Mouse (Mus musculus): ENCODE data around the gene Sox5. TPM values are rescaled to one million over a fixed set of nuclear protein-coding genes. Genes with fewer than 3 reads are reported as not detected.
A peak's percentile ranks its signal among the peaks of the same experiment; 100 is the strongest.

Sox5 gene
- polyA plus RNA-seq, 1 experiment from 2014 or later, result 34.3 TPM

DNA sequence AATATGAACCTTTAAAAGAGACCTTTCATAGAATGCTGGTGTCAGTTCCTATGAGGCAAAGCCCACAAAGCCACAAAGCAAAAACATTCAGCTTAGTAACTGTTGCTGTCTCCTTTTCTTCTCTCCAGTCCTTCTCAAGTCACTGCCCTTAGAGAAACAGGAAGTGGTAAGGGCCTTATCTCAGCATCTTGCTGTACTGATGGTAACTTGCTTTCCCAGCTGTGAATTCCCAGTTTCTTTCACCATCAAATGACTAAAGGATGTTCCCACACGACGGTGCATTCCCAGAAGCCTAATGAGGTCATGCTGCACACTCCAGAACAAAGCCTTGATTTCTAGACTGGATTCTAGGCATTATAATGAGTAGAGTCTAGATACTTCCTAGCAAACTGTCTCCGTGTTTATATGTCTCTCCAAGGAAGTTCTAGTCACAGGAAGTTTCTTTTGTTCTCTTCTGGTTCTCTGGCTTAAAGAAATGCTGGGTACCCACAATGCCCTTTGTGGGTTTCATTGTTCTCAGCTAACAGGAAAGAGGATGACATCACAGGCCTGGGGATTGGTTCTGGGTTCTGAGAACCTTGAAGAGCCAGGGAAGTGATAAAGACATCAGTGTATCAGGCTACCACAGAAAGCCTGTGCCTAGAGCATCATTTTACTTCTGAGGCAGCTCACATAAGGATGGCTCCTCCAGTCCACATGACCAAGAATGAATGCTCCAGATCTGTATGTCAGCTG is 111.2 kb downstream of the Sox5 start:
- H3K4me3 ChIP-seq (ENCODE audit: low read depth, low read length), result no peak overlapping the region
- no peaks in the 10 kb centered on the region for H3K36me3 ChIP-seq (ENCODE audit: control insufficient read depth, insufficient read depth, low read length)
- no peaks in the 10 kb centered on the region for H3K9me3 ChIP-seq (ENCODE audit: control insufficient read depth, low read length)
- no peak overlapping the region for H3K4me2 ChIP-seq (ENCODE audit: low read depth)
- no peak overlapping the region for H3K9ac ChIP-seq (ENCODE audit: low read length)
- WGBS, result 71% methylated on average over 3 of the region's 3 CpGs
- no peaks in the 10 kb centered on the region for H3K4me1 ChIP-seq (ENCODE audit: control insufficient read depth, insufficient read depth, low read length)
- no peaks in the 10 kb centered on the region for H3K27me3 ChIP-seq (ENCODE audit: control insufficient read depth, insufficient read depth, low read length)
- ATAC-seq (ENCODE audit: insufficient read depth, low FRiP score, low TSS enrichment), result no peak
- DNase-seq (ENCODE audit: low spot score), result no peak
- H3K27ac ChIP-seq (ENCODE audit: low read depth, low read length), result no peak overlapping the region

DNA sequence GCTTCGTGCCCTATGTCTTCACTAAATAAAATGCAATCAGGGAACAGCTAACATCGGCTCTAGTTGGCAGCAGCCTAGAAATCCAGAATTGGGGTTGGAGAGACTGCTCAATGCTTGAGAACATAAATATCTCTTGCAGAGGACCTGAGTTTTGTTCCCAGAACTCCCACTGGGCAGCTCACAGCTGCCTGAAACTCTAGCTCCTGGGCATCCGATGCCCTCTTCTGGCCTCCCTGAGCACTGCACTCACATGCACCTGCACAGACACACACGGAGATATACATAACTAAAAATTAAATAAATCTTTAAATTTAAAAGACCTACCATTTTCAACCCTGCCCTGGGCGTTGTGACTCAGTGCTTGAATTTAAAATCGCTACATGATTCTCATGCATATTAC is 115.2 kb downstream of the Sox5 start:
- Histone ChIP-seq H3K36me3 (ENCODE audit: control insufficient read depth, insufficient read depth, low read length) (no peaks in the 10 kb centered on the region), H3K27ac (ENCODE audit: low read depth, low read length) (no peak overlapping the region), H3K9ac (ENCODE audit: low read length) (no peak overlapping the region), H3K4me3 (ENCODE audit: low read depth, low read length) (no peak overlapping the region), H3K27me3 (ENCODE audit: control insufficient read depth, insufficient read depth, low read length) (no peaks in the 10 kb centered on the region), H3K4me2 (ENCODE audit: low read depth) (no peak overlapping the region), H3K9me3 (ENCODE audit: control insufficient read depth, low read length) (no peaks in the 10 kb centered on the region), H3K4me1 (ENCODE audit: control insufficient read depth, insufficient read depth, low read length) (no peaks in the 10 kb centered on the region)
- DNase-seq (ENCODE audit: low spot score), result no peak
- ATAC-seq (ENCODE audit: insufficient read depth, low FRiP score, low TSS enrichment), result no peak
- 92% methylated on average over 6 of the region's 6 CpGs for WGBS

DNA sequence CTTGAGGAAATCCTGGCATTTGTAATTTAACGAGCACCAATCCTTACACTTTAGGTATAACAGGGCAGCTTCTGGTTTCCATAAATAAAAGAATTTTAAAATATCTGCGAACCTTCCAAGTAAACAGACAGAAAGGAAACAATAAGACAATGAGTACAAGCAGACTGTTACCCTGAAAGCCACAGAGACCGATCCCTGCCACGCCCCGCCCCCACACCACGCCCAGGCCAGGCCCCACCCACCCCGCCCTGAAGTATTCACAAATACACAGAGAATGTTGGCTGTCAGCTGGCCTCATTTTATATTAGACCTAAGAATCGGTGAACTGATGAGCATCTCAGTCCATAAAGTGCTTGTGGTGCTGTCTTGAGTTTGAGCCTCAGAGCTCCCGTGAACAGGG is 117.0 kb downstream of the Sox5 start:
- H3K4me2 ChIP-seq (ENCODE audit: low read depth), result no peak overlapping the region
- WGBS, result 89% methylated on average over 9 of the region's 9 CpGs
- no peaks in the 10 kb centered on the region for H3K9me3 ChIP-seq (ENCODE audit: control insufficient read depth, low read length)
- no peaks in the 10 kb centered on the region for H3K27me3 ChIP-seq (ENCODE audit: control insufficient read depth, insufficient read depth, low read length)
- no peak for DNase-seq (ENCODE audit: low spot score)
- H3K36me3 ChIP-seq (ENCODE audit: control insufficient read depth, insufficient read depth, low read length), result no peaks in the 10 kb centered on the region
- H3K9ac ChIP-seq (ENCODE audit: low read length), result no peak overlapping the region
- H3K4me3 ChIP-seq (ENCODE audit: low read depth, low read length), result no peak overlapping the region
- no peaks in the 10 kb centered on the region for H3K4me1 ChIP-seq (ENCODE audit: control insufficient read depth, insufficient read depth, low read length)
- H3K27ac ChIP-seq (ENCODE audit: low read depth, low read length), result no peak overlapping the region
- ATAC-seq (ENCODE audit: insufficient read depth, low FRiP score, low TSS enrichment), result no peak

DNA sequence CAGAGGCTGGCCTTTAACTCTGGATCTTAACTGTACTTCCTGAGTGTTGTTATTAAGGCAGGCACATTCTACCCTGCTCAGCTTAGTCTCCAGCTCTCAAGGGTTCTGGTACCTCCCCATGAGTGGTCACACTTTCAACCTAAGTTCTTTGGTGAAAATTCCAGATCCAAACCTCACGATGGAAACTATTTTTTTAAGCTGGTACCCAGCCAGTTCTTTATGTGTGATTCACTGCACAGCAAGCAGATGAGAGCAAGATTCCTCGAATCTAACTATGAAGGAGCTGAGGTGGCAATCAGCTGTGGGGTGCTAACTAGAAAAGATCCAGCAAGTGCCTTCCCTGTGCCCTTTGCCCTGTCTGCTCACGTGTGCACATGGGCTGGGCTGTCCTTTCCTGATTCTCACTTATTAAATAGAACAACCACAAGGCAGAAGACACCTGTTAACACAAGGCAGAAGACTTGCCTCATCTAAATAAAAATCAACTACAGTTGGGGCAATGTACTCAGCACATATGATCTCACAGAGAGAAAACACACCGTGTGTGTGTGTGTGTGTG is 118.2 kb downstream of the Sox5 start:
- H3K4me2 ChIP-seq (ENCODE audit: low read depth), result no peak overlapping the region
- H3K36me3 ChIP-seq (ENCODE audit: control insufficient read depth, insufficient read depth, low read length), result no peaks in the 10 kb centered on the region
- no peak overlapping the region for H3K4me3 ChIP-seq (ENCODE audit: low read depth, low read length)
- no peaks in the 10 kb centered on the region for H3K9me3 ChIP-seq (ENCODE audit: control insufficient read depth, low read length)
- DNase-seq (ENCODE audit: low spot score) (no peak), ATAC-seq (ENCODE audit: insufficient read depth, low FRiP score, low TSS enrichment) (no peak)
- no peak overlapping the region for H3K27ac ChIP-seq (ENCODE audit: low read depth, low read length)
- H3K27me3 ChIP-seq (ENCODE audit: control insufficient read depth, insufficient read depth, low read length), result no peaks in the 10 kb centered on the region
- 85% methylated on average over 4 of the region's 4 CpGs for WGBS
- H3K4me1 ChIP-seq (ENCODE audit: control insufficient read depth, insufficient read depth, low read length), result no peaks in the 10 kb centered on the region
- no peak overlapping the region for H3K9ac ChIP-seq (ENCODE audit: low read length)

DNA sequence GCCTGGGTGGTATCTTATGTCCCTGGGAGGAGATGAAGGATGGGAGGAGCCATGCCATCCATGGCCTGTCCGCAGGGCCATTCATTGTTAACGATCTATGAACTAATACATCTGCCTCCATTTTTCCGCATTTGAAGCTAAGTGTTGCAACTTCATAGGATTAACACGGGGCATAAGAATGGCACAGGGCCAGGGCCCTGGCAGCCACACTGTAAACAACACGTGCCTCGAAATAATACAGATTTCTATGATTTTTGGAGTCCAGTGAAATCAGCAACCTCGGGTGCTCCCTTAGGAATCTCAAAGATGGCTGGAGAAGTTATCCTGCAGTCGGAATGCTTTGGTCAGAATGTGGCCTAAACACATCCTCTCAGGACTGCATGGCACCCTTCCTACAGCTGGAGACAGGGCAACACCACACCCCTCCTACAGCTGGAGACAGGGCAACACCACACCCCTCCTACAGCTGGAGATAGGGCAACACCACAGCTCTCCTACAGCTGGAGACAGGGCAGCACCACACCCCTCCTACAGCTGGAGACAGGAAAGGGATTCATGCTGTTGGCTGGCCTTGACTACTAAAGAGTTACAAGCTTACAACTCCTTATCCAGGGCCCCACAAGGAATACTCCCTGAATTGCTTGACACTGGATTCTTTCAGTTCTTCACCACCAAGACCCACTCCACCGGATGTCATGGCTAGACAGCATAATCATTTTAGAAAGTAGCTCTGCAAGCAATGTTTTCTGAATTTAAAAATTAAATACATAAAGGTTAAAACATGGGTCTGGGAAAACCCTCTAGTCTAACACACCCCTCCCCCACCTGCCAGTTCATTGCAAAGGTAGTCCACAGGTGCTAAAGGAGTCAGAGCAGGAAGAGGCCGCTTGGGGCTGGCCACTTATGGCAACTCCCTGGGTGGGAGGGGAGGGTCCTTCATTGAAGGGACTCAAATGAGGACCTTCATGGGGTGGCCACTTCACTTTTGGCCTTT is 122.4 kb downstream of the Sox5 start:
- no peaks in the 10 kb centered on the region for H3K27me3 ChIP-seq (ENCODE audit: control insufficient read depth, insufficient read depth, low read length)
- H3K36me3 ChIP-seq (ENCODE audit: control insufficient read depth, insufficient read depth, low read length), result no peaks in the 10 kb centered on the region
- no peak overlapping the region for H3K27ac ChIP-seq (ENCODE audit: low read depth, low read length)
- WGBS, result 85% methylated on average over 10 of the region's 10 CpGs
- no peak overlapping the region for H3K9ac ChIP-seq (ENCODE audit: low read length)
- DNase-seq (ENCODE audit: low spot score), result no peak
- H3K4me2 ChIP-seq (ENCODE audit: low read depth), result no peak overlapping the region
- H3K4me1 ChIP-seq (ENCODE audit: control insufficient read depth, insufficient read depth, low read length), result no peaks in the 10 kb centered on the region
- no peak for ATAC-seq (ENCODE audit: insufficient read depth, low FRiP score, low TSS enrichment)
- H3K4me3 ChIP-seq (ENCODE audit: low read depth, low read length), result no peak overlapping the region
- H3K9me3 ChIP-seq (ENCODE audit: control insufficient read depth, low read length), result no peaks in the 10 kb centered on the region

DNA sequence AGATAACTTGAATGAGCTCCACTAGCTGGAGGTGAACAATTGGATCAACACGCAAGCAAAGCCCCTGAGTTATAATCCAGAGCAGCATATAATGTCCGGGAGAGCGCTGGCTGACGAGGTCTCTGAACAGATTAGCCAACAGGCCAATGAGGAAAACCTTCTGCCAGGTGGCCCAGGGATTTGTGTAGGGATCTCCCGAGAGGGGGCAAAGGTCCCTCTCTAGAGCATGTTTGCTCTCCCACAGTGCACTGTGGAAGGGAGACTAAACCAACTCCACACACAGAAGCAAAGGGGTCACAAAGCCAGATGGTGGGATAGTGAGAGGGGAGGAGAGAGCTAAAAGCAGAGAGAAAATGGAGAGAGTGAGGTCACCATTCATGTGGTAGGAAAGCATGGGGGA is 128.9 kb downstream of the Sox5 start:
- Histone ChIP-seq H3K9ac (ENCODE audit: low read length) (no peak overlapping the region), H3K27ac (ENCODE audit: low read depth, low read length) (no peak overlapping the region), H3K36me3 (ENCODE audit: control insufficient read depth, insufficient read depth, low read length) (no peaks in the 10 kb centered on the region), H3K4me3 (ENCODE audit: low read depth, low read length) (no peak overlapping the region), H3K9me3 (ENCODE audit: control insufficient read depth, low read length) (no peaks in the 10 kb centered on the region), H3K27me3 (ENCODE audit: control insufficient read depth, insufficient read depth, low read length) (no peaks in the 10 kb centered on the region), H3K4me1 (ENCODE audit: control insufficient read depth, insufficient read depth, low read length) (no peaks in the 10 kb centered on the region), H3K4me2 (ENCODE audit: low read depth) (no peak overlapping the region)
- WGBS, result 81% methylated on average over 5 of the region's 5 CpGs
- ATAC-seq (ENCODE audit: insufficient read depth, low FRiP score, low TSS enrichment) (no peak), DNase-seq (ENCODE audit: low spot score) (no peak)

DNA sequence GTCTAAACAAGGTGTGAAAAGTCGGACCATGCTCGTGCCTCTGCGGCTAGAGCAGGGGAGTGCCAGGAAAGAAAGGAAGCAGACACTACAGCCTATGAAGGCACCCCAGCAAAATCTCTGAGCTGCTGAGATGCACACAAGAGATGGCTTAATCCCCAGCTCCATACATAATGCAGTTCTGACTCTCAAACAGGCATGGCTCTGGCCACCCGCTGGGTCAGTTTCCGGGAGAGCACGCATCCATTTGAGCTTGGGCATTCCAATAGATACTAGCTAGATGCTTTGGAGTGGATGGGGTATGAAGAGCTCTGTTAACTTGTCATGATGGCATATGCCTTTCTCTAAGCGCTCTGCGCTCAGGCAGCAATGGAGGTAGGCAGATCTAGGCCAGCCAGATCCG is 132.9 kb downstream of the Sox5 start:
- Histone ChIP-seq H3K9ac (ENCODE audit: low read length) (no peak overlapping the region), H3K36me3 (ENCODE audit: control insufficient read depth, insufficient read depth, low read length) (no peaks in the 10 kb centered on the region), H3K27ac (ENCODE audit: low read depth, low read length) (no peak overlapping the region), H3K4me3 (ENCODE audit: low read depth, low read length) (no peak overlapping the region), H3K9me3 (ENCODE audit: control insufficient read depth, low read length) (no peaks in the 10 kb centered on the region), H3K4me1 (ENCODE audit: control insufficient read depth, insufficient read depth, low read length) (no peaks in the 10 kb centered on the region), H3K27me3 (ENCODE audit: control insufficient read depth, insufficient read depth, low read length) (no peaks in the 10 kb centered on the region), H3K4me2 (ENCODE audit: low read depth) (no peak overlapping the region)
- 64% methylated on average over 9 of the region's 9 CpGs for WGBS
- ATAC-seq (ENCODE audit: insufficient read depth, low FRiP score, low TSS enrichment) (no peak), DNase-seq (ENCODE audit: low spot score) (peak; percentile 33)

DNA sequence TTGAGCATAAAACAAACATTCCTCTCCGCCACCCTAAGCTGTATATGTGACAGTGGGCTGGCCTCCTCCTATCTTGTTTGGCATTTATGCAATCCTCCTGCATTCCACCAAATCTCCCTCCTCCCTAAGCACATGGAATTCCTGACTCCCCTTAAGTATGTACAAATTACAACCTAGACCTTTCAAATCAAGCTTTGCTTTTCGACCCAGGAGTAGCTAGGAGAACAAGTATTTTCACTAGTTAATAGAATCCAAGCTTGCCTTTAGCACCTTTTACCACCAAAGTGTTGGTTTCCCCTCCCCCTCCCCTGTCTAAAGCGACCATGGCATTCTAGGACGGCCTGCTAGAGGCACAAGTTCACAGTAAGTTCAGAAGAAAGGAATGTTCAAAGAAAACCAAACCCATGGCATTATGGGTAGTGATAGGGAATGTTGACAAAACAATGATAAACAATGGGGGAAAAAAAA is 133.6 kb downstream of the Sox5 start:
- Histone ChIP-seq H3K4me3 (ENCODE audit: low read depth, low read length) (no peak overlapping the region), H3K27ac (ENCODE audit: low read depth, low read length) (no peak overlapping the region), H3K4me1 (ENCODE audit: control insufficient read depth, insufficient read depth, low read length) (no peaks in the 10 kb centered on the region), H3K36me3 (ENCODE audit: control insufficient read depth, insufficient read depth, low read length) (no peaks in the 10 kb centered on the region), H3K4me2 (ENCODE audit: low read depth) (no peak overlapping the region), H3K27me3 (ENCODE audit: control insufficient read depth, insufficient read depth, low read length) (no peaks in the 10 kb centered on the region), H3K9ac (ENCODE audit: low read length) (no peak overlapping the region), H3K9me3 (ENCODE audit: control insufficient read depth, low read length) (no peaks in the 10 kb centered on the region)
- no peak for ATAC-seq (ENCODE audit: insufficient read depth, low FRiP score, low TSS enrichment)
- no peak for DNase-seq (ENCODE audit: low spot score)
- 37% methylated on average over 4 of the region's 4 CpGs for WGBS
